Mouse (Mus musculus) spleen, postnatal 36 days (tissue): ENCODE data around the gene Crygd.
"Not testable (repeated sequence)": the region's sequence is repeated elsewhere in the genome, so short reads cannot be mapped to it uniquely, and the experiment has no call there.

ENCODE experiments used
- DNase-seq, 2 experiments: peaks; one replicate each; pipeline ENCODE4 v3.0.0; 2022; ENCODE audit warnings: low spot score in 2 of 2, mixed read lengths in 1 of 2

Gene Crygd

DNA sequence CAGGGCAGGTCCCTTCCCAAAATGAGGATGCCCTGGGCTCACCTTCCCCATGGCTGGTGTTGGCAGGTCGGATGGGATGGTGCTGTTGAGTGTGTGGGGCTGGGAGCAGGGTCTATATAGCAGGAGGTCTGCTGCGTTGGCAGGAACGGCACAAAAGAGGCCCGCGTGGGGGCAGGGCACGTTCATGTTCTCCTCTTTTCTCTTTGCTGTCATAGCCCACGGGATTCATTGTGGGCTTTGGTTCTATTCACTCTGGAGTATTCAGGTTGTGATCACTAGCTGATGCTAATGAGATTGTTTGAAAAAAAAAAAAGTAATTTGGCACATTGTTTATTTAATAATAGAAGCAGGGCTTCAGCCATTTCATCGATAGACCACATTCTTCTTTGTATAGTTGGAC, at the start of gene Crygd:
Crygd (minus strand) TSS at position 101 of the 400 bp plus-strand sequence.
- no peak for DNase-seq

DNA sequence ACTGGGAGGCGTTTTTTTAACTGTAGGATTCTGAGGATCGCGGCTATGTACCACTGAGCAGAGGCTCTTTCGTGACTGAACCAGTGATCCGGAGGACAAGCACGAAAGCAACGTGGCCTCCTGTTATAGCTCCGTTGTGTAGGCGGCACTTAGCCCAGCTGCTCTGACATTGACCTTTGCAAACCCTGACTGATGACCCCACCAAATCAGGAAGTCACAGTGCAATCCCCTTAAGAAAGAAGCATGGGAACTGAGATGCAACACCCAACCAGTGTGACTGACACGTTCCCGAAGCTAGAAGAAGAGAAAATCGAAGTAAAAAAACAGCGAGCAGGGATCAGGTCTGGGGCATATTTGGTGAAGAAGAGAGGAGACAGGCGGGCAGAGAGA, 49.5 kb upstream of the Crygd start:
- peak in 1 of 2 experiments; percentile 17 for DNase-seq

DNA sequence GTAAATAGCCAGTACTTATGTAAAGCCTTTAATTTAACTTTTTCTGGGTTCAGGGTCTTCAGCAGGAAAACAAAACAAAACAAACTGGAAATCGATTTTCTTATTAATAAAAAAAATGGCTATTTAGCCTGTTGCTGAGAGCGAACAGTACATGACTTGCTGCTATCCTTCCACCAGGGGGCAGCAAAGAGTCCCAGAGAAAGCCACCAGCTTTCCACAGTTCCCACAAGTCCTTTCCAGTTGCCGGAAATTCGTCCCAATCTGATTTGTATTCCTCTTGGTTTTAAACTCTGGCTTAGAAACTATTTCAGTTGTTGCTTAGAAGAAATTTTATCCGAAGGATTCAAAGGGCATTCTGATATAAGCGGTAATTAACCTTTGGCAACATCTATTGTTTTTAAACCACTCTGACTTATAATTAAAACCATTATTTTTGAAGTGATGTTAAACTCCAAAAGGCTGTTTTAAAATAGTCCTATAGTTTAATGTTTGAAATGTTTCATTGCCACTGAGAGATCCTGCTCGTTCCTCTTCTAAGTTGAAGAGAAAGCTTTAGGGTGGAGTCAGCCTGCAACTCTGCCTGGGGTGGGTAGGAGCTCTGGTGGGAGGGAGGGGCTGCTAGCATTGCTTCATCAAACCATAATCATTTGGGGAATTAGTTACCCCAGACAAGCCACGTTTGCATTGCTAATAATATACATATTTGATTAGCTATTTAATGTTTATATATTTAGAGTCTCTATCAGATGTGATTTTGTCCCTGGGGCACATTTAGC, 49.0 kb upstream of the Crygd start:
- DNase-seq = peak in 1 of 2 experiments; percentile 43

- DNase-seq = no peak
Observed at GRCm38 (mm10) chr1:65109756-65110435, 46.6 kb upstream of the Crygd start.

DNA sequence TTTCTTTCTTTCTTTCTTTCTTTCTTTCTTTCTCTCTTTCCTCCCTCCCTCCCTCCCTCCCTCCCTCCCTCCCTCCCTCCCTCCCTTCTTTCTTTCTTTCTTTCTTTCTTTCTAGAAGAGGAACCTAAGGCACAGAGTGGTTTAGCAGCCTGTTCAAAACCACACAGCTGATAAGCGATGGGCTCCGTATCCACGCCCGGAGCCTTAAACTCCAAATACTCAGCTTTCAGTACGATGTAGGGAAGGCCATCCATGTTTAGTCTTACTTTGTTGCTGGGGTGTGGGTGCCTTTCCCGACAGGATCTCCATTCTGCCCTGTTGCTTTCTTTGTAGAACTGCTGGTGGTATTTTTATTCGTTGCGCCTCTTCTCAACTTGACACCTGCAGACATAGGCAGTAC, 45.9 kb upstream of the Crygd start:
- no peak for DNase-seq

GRCm38 (mm10) chr1:65107654-65108279, 44.5 kb upstream of the Crygd start:
- DNase-seq = no peak

DNA sequence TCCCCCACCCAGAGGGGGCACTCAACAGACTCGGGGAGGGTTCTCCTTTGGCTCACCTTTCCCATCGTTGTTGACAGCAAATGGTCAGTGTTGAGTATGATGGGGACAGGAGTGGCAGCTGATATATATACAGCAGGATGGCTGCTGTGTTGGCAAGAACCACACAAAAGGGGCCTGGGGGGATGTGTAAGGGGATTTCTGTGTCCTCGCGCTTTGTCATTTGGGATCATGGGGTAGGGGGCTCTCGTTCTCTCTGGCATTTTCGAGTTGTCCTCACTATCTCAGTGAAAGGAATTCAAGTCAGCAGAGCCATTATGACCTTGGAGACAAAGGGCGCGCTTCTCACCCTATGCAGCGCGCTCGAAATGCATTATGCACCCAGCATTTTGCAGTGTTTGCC, 40.0 kb upstream of the Crygd start, which contains the start of gene Cryga:
Cryga (minus strand) TSS at position 101 of the 400 bp plus-strand sequence.
- DNase-seq = no peak

DNA sequence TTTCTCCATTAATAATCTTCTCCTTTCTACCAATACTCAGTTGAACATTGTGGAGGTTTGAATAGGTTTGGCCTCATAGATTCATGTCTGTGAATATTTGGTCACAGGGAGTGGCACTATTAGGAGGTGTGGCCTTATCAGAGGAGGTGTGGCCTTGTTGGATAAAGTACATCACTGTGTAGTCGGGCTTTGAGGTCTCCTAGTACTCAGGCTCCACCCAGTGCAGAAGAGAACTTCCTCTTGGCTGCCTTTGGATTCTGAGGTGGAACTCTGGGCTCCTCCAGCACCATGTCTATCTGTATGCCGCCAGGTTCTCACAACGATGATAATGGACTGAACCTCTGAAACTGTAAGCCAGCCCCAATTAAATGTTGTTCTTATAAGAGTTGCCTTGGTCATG, 33.7 kb upstream of the Crygd start:
- no peak for DNase-seq

GRCm38 (mm10) chr1:65091566-65091965, 28.3 kb upstream of the Crygd start:
- no peak for DNase-seq

- peak in 1 of 2 experiments; percentile 23 for DNase-seq
Observed at GRCm38 (mm10) chr1:65090370-65090769, 27.1 kb upstream of the Crygd start.

DNA sequence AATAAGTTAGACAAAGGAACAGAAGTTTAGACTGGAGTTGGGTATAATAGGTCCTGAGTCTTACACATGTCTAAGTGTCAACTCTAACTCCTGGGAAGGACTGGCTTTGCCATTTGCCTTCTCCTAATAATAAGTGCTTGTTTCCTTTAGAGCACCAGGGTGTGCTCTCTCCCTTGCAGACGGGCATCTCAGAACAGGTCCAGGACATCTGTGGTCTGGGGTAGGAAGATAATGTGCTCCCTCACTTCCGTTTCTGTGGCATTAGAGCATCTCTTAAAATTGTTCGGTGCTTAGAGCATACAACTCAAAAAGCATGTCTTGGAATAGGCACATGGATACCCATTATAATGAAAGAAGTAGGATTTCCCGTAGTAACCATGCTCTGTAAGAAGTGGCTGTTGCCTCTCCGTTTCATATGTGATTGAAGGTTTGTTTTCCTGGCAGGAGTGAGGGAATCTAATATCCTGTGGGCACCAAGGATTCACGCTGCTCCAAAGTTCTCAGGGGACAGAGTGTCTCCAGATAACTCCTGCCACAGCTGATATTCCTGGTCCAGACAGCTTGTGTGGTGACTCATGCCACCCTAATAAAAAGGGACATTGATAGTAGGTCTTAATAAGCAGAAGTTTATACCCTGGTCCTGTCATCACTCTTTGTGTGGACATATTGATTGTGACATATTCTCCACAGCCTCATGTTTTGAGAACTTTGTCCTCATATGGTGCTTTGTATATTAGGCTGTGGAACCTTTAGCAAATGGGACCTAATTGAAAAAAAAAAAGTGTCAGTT, 25.5 kb upstream of the Crygd start:
- no peak for DNase-seq

DNA sequence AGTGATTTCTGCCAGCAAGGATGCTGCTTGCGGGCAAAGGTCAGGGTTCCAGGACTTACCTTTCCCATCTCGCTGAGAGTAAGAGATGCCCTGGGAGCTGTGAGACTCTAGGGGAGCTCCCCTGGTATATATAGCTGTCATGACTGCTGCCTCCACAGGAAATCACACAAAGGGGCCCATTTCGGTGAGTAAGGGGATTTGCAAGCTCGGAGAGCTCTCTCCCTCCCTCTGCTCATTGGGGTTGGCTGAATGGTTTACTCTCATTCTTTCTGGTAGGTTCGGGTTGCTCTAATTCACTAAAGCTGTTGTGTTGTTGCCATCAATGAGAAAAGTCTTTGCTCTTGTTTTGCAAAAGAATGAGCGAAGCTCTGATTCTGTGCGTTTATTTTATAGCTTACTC, 18.9 kb upstream of the Crygd start, which contains the start of gene Crygb:
Crygb (minus strand) TSS at position 101 of the 400 bp plus-strand sequence.
- no peak for DNase-seq

- DNase-seq = no peak
Observed at GRCm38 (mm10) chr1:65075607-65076006, 12.4 kb upstream of the Crygd start.

DNA sequence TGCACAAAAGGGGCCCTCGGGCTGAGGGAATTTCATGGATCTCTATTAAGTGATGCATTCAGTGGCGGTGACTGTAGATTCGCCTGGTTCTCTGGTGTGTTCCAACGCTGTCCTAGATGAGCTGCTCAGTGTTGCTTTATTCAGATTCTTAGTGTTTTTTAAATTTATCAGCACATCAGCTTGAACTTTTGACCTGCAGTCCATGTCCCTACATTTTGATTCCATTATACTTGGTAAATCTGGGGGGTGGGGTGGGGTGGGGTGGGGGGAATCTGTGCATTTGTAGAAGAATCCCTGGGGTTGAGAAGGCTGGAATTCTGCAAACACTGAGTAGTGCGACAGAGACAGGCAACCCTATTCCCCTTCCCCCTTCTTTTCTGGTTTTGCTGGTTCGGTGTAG, 10.3 kb upstream of the Crygd start, which contains the start of gene Crygc:
Crygc (minus strand) TSS at position 101 of the 400 bp plus-strand sequence.
- DNase-seq = no peak

DNA sequence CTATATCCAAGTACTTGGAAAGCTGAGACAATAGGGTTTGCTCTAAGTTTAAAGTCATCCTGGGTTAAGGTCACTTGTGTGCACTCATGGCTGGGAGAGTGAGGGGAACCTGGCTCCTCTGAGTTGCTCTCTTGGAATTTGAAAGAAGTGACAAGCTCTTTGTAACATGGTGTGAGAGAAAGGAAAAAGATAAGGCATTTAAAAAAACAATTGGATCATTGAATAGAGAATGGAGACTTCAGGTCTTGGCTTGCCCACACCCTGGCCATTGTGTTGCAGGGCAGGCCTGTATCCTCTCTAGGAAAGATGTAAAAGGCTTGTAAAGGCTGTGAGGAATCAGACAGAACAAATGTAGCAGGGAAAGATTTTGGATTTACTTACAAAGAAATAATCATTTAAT, 4.6 kb upstream of the Crygd start:
- DNase-seq = no peak

DNA sequence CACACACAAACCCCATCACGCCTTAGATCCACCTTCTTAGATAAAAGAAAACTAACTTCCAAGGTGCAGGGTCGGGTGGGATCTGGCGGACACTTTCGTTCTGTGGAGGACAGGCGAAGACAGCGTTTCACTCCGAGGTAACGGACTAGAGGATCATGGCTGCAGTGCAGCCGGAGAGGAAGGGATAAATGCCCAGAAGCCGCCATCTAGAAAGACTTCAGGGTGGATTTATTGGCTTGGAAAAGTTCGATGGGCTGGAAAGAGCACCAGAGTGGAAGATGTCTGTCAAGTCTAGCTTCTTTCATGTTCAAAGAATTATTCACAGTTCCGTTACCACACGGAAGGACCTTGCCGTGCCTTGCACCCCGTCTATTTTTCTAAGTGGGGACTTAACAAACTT, 949 bp upstream of the Crygd start:
- DNase-seq = no peak

GRCm38 (mm10) chr1:65052140-65052539, 11.1 kb downstream of the Crygd start:
- no peak for DNase-seq

GRCm38 (mm10) chr1:65051696-65052095, 11.6 kb downstream of the Crygd start:
- DNase-seq = no peak

GRCm38 (mm10) chr1:65050952-65051351, 12.3 kb downstream of the Crygd start, which contains the start of gene Cryge:
TSS of gene Cryge (minus strand) at chr1:65051149.
- not testable (repeated sequence) for DNase-seq

GRCm38 (mm10) chr1:65048781-65049180, 14.5 kb downstream of the Crygd start:
- no peak for DNase-seq

DNA sequence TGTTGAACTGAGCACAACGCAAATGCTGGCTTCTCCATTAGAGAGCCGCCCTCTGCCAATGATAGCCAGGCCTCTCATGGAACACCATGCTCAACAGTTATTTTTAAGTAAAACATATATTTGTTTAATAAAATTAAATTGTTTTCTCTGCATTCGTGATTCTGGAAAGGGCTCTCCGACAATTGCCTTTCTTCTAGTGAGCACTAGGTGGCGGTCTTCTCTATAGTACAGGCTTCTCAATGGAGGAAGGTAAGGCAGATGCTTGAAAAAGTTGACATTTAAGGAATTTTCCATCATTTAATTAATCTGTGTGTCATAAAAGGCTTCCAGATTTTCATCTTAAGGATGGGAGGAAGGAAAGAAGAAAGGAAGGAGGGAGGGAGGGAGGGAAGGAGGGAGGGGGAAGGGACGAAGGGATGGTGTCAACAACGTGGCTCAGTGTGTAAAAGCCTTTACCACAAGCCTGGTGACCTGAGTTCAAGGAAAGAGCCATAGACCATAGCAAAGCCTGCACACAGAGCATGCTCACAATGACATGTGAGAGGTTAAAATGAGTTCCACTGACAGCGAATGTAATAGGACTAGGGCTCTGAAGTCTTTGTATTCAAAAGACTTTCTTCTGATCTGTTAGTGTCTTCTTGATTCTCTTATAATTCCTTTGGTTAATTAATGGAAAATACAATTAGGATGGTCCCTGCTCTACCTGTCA, 16.7 kb downstream of the Crygd start:
- no peak for DNase-seq
